13 mouse cellular contexts compared by ENCODE assay signal in genomic region chr2:101543704-101544417, GRCm38 (mm10).
DNase-seq lines count a peak whose midpoint lies in the region; ATAC-seq lines count a peak whose summit lies in the region.
"Had no signal": no experiment of that assay in that cellular context is flagged by ENCODE, and none has a peak within 500 bp of the region (broad histone marks: within the 10 kb centered on the region; RNA-seq: fewer than 3 reads in every experiment).

No protein-coding gene starts in this region.

- H3K4me1 ChIP-seq in heart, embryonic 10.5 days, result no peaks in the 10 kb centered on the region
- no peaks in the 10 kb centered on the region for H3K4me1 ChIP-seq in lung, embryonic 16.5 days (replicated peaks; ENCODE audit: control insufficient read depth, insufficient read depth, low read length)
- H3K4me1 ChIP-seq in neural tube, embryonic 15.5 days, result no peaks in the 10 kb centered on the region
- H3K4me1 ChIP-seq: midbrain, embryonic 12.5 days had no signal

- DNase-seq in heart, embryonic 10.5 days (ENCODE audit: low spot score), result peak; percentile 50
- no peak for DNase-seq in heart, postnatal 10 days
- no peak for DNase-seq in lung, adult 18-20 months
- DNase-seq in R1 (ENCODE audit: low read depth, low spot score), result peak; percentile 3
- peak; percentile 85 for DNase-seq in thymus, postnatal 14 days
- no peak for DNase-seq in spleen, postnatal 14 days (ENCODE audit: low spot score in 2 of 2)
- DNase-seq: gastrocnemius, postnatal 10 days; layer of hippocampus, postnatal 36 days had no signal

- ATAC-seq in lung, embryonic 16.5 days (ENCODE audit: low read depth), result peak; percentile 72
- no peak for ATAC-seq in neural tube, embryonic 15.5 days (ENCODE audit: low FRiP score)

- WGBS in heart, embryonic 10.5 days, result 73% methylated on average over 8 of the region's 8 CpGs
- 41% methylated on average over 8 of the region's 8 CpGs for WGBS in lung, embryonic 16.5 days
- 74% methylated on average over 8 of the region's 8 CpGs for WGBS in neural tube, embryonic 15.5 days

- H3K9me3 ChIP-seq in heart, embryonic 10.5 days, result no peaks in the 10 kb centered on the region
- no peaks in the 10 kb centered on the region for H3K9me3 ChIP-seq in lung, embryonic 16.5 days (ENCODE audit: control insufficient read depth, low read length)
- no peaks in the 10 kb centered on the region for H3K9me3 ChIP-seq in neural tube, embryonic 15.5 days (replicated peaks)
- H3K9me3 ChIP-seq: G1E; midbrain, embryonic 12.5 days had no signal

- no peaks in the 10 kb centered on the region for H3K27me3 ChIP-seq in heart, embryonic 10.5 days (ENCODE audit: insufficient read depth, poor library complexity, severe bottlenecking)
- H3K27me3 ChIP-seq in lung, embryonic 16.5 days (ENCODE audit: control insufficient read depth, insufficient read depth, low read depth, low read length), result no peaks in the 10 kb centered on the region
- no peaks in the 10 kb centered on the region for H3K27me3 ChIP-seq in neural tube, embryonic 15.5 days (replicated peaks)
- H3K27me3 ChIP-seq: midbrain, embryonic 12.5 days had no signal

- no peak overlapping the region for H3K4me2 ChIP-seq in lung, embryonic 16.5 days (ENCODE audit: low read depth, low read length)
- no peak overlapping the region for H3K4me2 ChIP-seq in neural tube, embryonic 15.5 days
- H3K4me2 ChIP-seq: midbrain, embryonic 12.5 days had no signal

- no peak overlapping the region for H3K27ac ChIP-seq in heart, embryonic 10.5 days
- H3K27ac ChIP-seq in lung, embryonic 16.5 days (ENCODE audit: low read length), result peak overlapping the region; percentile 43; the same call in 1 of the 2 replicates
- no peak overlapping the region for H3K27ac ChIP-seq in neural tube, embryonic 15.5 days (replicated peaks)
- H3K27ac ChIP-seq: liver, embryonic 14.5 days; midbrain, embryonic 12.5 days had no signal

- H3K4me3 ChIP-seq in heart, embryonic 10.5 days, result no peak overlapping the region
- H3K4me3 ChIP-seq in lung, embryonic 16.5 days (ENCODE audit: low read length), result no peak overlapping the region
- no peak overlapping the region for H3K4me3 ChIP-seq in neural tube, embryonic 15.5 days (replicated peaks)
- H3K4me3 ChIP-seq: midbrain, embryonic 12.5 days had no signal

- no peaks in the 10 kb centered on the region for H3K36me3 ChIP-seq in heart, embryonic 10.5 days
- no peaks in the 10 kb centered on the region for H3K36me3 ChIP-seq in lung, embryonic 16.5 days (ENCODE audit: control insufficient read depth, insufficient read depth, low read length)
- H3K36me3 ChIP-seq in neural tube, embryonic 15.5 days, result no peaks in the 10 kb centered on the region
- H3K36me3 ChIP-seq: G1E; midbrain, embryonic 12.5 days had no signal

- intact Hi-C loops in heart, postnatal 10 days (cut with DNase I), result no loop called here

- H3K9ac ChIP-seq in lung, embryonic 16.5 days (ENCODE audit: low read length), result no peak overlapping the region
- H3K9ac ChIP-seq in neural tube, embryonic 15.5 days (replicated peaks), result no peak overlapping the region
- H3K9ac ChIP-seq: liver, embryonic 14.5 days; midbrain, embryonic 12.5 days had no signal

Comparison
In these comparisons a context has a peak if more than half of its experiments do, and no peak if none do; other contexts are left out.
1. DNase-seq: peak in heart, embryonic 10.5 days (single experiment), R1 (single experiment) and thymus, postnatal 14 days (single experiment); none in heart, postnatal 10 days (0 of 2), lung, adult 18-20 months (0 of 2) and spleen, postnatal 14 days (0 of 2).